Mouse (Mus musculus) adrenal gland, postnatal 0 days (tissue): Measurements from ENCODE around the gene S100a3. TPM values are rescaled to one million over a fixed set of nuclear protein-coding genes. Genes with fewer than 3 reads are reported as not detected.

Experiments used
- polyA plus RNA-seq: library from polyadenylated mRNA; unstranded; fragments of >200 nt; fragmentation: Nextera tagmentation; extraction: Ambion mirVana; gene quantifications from 2 replicates; pipeline ENCODE4 v1.2.1, GENCODE M21; 2015

Gene S100a3
- polyA plus RNA-seq, result 0.11 and 0.14 TPM in 2 replicates

GRCm38 (mm10) chr3:90560008-90560628 is at the start of gene S100a3:
Gene S100a3 (plus strand): TSS chr3:90560578.

GRCm38 (mm10) chr3:90513796-90514590 is 46.4 kb upstream of the S100a3 start, which contains the start of the genes S100a1 and S100a13:
Gene S100a1 (minus strand): TSS chr3:90514392.
Gene S100a13 (plus strand): TSS chr3:90514435.

GRCm38 (mm10) chr3:90526580-90526979 is 33.8 kb upstream of the S100a3 start, which contains the start of gene S100a14:
Gene S100a14 (plus strand): TSS chr3:90526856.

GRCm38 (mm10) chr3:90537141-90537904 is 23.1 kb upstream of the S100a3 start, which contains the start of gene S100a16:
Gene S100a16 (plus strand): TSS chr3:90537254.

GRCm38 (mm10) chr3:90589947-90590346 is 29.6 kb downstream of the S100a3 start, which contains the start of gene S100a2:
Gene S100a2 (plus strand): TSS chr3:90590247.

GRCm38 (mm10) chr3:90601486-90602110 is 41.2 kb downstream of the S100a3 start, which contains the start of gene Gm42674:
Gene Gm42674 (plus strand): TSS chr3:90601904.

GRCm38 (mm10) chr3:90603623-90604022 is 43.2 kb downstream of the S100a3 start, which contains the start of gene S100a4:
Gene S100a4 (plus strand): TSS chr3:90603771.

GRCm38 (mm10) chr3:90608223-90608622 is 47.8 kb downstream of the S100a3 start, which contains the start of gene S100a5:
Gene S100a5 (plus strand): TSS chr3:90608523.

GRCm38 (mm10) chr3:90612728-90613291 is 52.4 kb downstream of the S100a3 start, which contains the start of gene S100a6:
Gene S100a6 (plus strand): TSS chr3:90612882.

Other genes with a start within 250 kb of the S100a3 start
- gene Slc27a3, start 170.6 kb upstream of the S100a3 start, polyA plus RNA-seq, result 43.2 and 97.6 TPM in 2 replicates
- gene Ints3, start 127.0 kb upstream of the S100a3 start, polyA plus RNA-seq, result 15.3 and 25.4 TPM in 2 replicates
- gene Npr1, start 94.7 kb upstream of the S100a3 start, polyA plus RNA-seq, result 20.6 and 53.8 TPM in 2 replicates
- gene Ilf2, start 84.5 kb upstream of the S100a3 start, polyA plus RNA-seq, result 77.1 and 81.3 TPM in 2 replicates
- 90.4 and 135 TPM in 2 replicates for gene Snapin, start 69.5 kb upstream of the S100a3 start, polyA plus RNA-seq
- gene Chtop, start 51.1 kb upstream of the S100a3 start, polyA plus RNA-seq, result 74.9 and 87.8 TPM in 2 replicates
- gene S100a1, start 46.2 kb upstream of the S100a3 start, polyA plus RNA-seq, result 127 and 178 TPM in 2 replicates
- gene S100a13, start 46.1 kb upstream of the S100a3 start, polyA plus RNA-seq, result 73.1 and 107 TPM in 2 replicates
- 0.50 and 0.77 TPM in 2 replicates for gene S100a14, start 33.7 kb upstream of the S100a3 start, polyA plus RNA-seq
- 126 and 159 TPM in 2 replicates for gene S100a16, start 23.3 kb upstream of the S100a3 start, polyA plus RNA-seq
- not detected in 2 replicates for gene S100a2, start 29.7 kb downstream of the S100a3 start, polyA plus RNA-seq
- not detected in 2 replicates for gene Gm42674, start 41.3 kb downstream of the S100a3 start, polyA plus RNA-seq
- 18.8 and 23.1 TPM in 2 replicates for gene S100a4, start 43.2 kb downstream of the S100a3 start, polyA plus RNA-seq
- not detected in 2 replicates for gene S100a5, start 47.9 kb downstream of the S100a3 start, polyA plus RNA-seq
- gene S100a6, start 52.3 kb downstream of the S100a3 start, polyA plus RNA-seq, result 423 and 740 TPM in 2 replicates
- gene S100a7a, start 93.4 kb downstream of the S100a3 start, polyA plus RNA-seq, result 0.10 and 0.22 TPM in 2 replicates
- 251 and 562 TPM in 2 replicates for gene S100a8, start 108.4 kb downstream of the S100a3 start, polyA plus RNA-seq
- gene S100a9, start 135.1 kb downstream of the S100a3 start, polyA plus RNA-seq, result 163 and 345 TPM in 2 replicates
- gene Pglyrp4, start 166.3 kb downstream of the S100a3 start, polyA plus RNA-seq, result not detected in 2 replicates
- gene Gm5849, start 217.3 kb downstream of the S100a3 start, polyA plus RNA-seq, result not detected in 2 replicates